Mouse (Mus musculus) splenic B cell, adult 2 months (primary cell): ENCODE measurements at regions not wholly inside any gene's neighbourhood (a gene's known extent, or its start where the extent isn't known, plus 50 kb on each side); places are given as distances from the start of the nearest gene placed in this dataset.

ENCODE experiments used
- DNase-seq: peaks from one replicate; pipeline ENCODE4 v3.0.0-alpha.2; 2011; ENCODE audit warnings: low read depth, low spot score
- H3K27me3 ChIP-seq: 2 replicates; pipeline ENCODE4 v1.6.1; 2012; ENCODE audit warnings: mild to moderate bottlenecking, low read length, moderate library complexity, mixed read lengths; ENCODE audit not compliant: control insufficient read depth, poor library complexity, insufficient read depth, severe bottlenecking
- H3K36me3 ChIP-seq: 2 replicates; pipeline ENCODE4 v1.6.1; 2012; ENCODE audit warnings: mild to moderate bottlenecking, low read length, moderate library complexity, mixed read lengths; ENCODE audit not compliant: control insufficient read depth, poor library complexity, insufficient read depth, severe bottlenecking

DNA sequence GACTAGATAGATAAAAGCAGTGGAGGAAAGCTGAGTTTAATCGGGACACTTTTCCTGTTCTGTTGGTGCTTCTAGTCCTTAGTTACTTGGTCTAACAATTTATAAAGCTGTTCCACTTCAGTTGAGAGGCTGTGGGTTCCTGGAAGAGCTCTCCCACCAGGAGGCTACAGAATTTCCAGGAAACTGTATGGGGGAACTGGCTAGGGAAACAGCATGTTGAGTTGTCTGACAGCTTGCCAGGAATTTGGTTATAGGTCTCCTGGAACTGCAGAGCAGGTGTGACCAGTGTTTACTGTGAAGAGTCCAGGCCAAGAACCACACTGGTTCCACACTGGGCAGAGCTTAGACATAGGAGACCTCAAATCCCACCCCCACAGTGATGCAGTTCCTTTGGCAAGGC, 65.0 kb upstream of the Pik3cg start:
- DNase-seq, result no peak
- Histone ChIP-seq H3K36me3 (no peaks in the 10 kb centered on the region), H3K27me3 (no peaks in the 10 kb centered on the region)

- Histone ChIP-seq H3K27me3 (no peaks in the 10 kb centered on the region), H3K36me3 (no peaks in the 10 kb centered on the region)
- no peak for DNase-seq
Measured at GRCm38 (mm10) chr12:32279861-32280260, 71.4 kb upstream of the Pik3cg start.

DNA sequence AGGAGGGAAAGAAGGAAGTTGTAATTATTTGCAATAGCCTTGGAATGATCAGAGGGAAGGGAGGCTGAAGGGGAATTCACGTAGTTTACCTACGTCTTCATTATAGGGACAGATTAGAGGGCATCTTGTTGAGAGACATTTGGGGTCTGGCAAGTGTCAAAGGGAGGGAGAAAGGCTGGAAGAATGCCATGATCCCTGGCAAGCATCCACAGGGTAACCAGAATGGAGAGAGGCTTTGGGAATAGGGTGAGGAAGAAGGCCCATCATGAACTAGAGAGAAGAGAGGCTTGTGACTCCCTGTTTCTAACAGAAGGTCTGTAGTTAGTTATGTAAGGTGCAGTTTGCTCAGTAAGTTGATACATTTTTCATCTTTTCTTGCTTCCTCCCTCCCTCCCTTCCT, 71.8 kb upstream of the Pik3cg start:
- Histone ChIP-seq H3K36me3 (no peaks in the 10 kb centered on the region), H3K27me3 (no peaks in the 10 kb centered on the region)
- no peak for DNase-seq

DNA sequence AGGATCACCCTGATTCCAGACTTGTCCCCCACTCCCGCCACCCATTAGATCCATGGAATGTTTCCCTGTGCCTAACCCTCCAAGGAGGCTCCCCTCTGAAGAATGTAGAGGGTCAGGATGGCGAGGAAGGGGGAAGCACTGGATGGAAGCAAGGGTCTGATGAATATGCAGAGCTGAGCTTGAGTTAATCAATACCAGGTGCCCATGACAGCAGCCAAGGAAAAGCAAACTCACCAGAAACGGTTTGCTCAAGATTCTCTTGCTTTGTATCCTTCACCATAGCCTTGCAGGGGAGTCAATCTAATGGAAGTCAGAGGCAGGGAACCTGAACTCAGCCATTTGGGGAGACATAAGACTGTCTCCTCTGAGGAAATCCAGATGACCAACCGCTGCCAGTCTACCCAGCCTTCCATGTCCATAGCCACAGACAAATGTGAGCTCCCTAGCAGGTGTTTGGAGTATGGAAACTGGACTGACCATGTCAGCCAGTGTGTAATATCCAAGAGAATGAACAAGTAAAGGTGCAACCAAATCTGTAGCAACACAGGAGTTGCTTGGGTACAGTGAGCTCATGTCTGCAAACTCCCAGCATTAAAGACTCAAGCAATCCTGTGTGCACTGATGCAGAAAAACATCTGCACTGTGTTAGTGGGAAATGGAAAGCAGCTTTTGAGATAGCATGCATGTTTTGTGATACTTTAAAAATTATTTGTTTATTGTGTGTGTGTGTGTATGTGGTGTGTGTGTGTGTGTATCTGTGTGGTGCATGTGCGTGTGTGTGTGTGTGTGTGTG, 74.1 kb upstream of the Pik3cg start:
- no peak for DNase-seq
- H3K36me3 ChIP-seq, result no peaks in the 10 kb centered on the region

GRCm38 (mm10) chr12:32285039-32285438, 76.6 kb upstream of the Pik3cg start:
- Histone ChIP-seq H3K27me3 (no peaks in the 10 kb centered on the region), H3K36me3 (no peaks in the 10 kb centered on the region)
- peak; percentile 26 for DNase-seq

More for the DNA sequence above, 74.1 kb upstream of the Pik3cg start:
- no peaks in the 10 kb centered on the region for H3K27me3 ChIP-seq

DNA sequence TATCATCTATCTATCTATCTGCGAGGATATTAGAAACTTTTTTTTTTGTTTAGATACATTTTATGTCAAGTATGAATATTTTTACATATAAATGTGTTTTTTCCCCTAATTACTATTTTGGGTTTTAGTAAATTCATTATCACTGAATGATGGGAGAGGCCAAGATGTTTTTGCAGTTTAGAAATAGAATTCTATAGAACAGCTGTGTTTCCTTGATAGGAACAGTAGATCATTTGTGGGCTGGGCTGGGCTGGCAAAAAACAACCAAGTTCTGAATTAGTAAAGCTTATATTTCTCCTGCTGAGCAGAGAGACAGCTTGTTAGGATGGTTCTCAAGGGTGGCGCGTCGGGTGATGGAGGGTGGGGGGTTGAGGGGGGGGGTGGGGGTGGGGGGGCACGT, 78.2 kb upstream of the Pik3cg start:
- H3K27me3 ChIP-seq, result no peaks in the 10 kb centered on the region
- DNase-seq, result no peak
- no peaks in the 10 kb centered on the region for H3K36me3 ChIP-seq

DNA sequence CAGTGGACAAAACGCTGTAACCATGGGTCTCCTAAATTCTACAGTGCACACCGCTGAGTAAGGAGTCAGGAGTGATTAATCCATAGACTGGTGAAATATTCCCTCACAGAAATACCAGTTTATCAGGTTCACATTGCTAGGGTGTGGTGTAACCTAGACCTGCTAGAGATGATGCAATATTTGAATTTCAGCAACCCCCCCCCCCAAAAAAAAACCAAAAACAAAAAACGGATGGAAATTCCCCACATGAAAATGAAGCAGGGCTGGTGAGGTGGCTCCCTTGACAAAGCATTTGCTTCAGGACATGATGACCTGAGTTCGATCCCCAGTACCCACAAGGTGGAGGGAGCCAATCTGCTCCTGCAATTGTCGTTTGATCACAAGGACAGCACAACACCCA, 82.7 kb upstream of the Pik3cg start:
- DNase-seq, result no peak
- no peaks in the 10 kb centered on the region for H3K27me3 ChIP-seq
- no peaks in the 10 kb centered on the region for H3K36me3 ChIP-seq

DNA sequence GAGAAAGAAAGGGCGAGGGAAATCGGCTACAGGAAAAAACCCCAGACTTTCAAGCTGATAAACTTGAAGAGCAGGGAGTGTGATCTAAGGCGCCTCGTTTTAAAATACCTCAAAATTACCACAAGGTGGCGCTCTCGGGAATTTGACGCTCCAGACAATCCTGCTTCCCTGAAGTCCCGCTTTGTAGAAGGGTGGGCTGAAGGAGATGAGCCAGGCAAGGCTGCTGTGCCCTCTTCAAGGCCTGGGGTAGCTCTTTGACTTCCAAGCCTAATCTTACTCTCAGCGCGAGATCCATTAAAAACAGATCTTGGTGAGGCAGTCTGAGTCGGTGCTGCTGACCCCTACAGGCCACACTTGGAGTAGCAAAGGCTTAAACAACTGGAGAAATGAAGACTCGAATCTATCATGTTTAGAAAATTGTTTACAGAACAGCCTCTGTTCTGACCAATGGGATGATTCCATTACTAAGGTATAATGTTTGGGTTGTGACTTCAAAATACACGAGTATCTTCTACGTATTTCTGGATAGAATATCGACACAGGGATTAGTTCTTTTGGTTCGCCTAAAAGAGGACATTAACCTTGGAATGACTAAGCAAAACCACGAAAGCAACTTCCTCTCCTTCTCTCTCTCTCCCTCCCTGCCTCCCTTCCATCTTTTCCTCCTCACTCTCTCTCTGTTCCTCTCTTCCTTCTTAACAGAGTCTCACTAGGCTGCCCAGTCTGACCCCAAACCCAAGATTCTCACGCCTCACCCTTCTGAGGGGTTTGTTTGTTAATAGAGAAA, 83.7 kb upstream of the Pik3cg start:
- no peaks in the 10 kb centered on the region for H3K27me3 ChIP-seq
- no peaks in the 10 kb centered on the region for H3K36me3 ChIP-seq
- DNase-seq, result peak; percentile 82

- Histone ChIP-seq H3K36me3 (no peaks in the 10 kb centered on the region), H3K27me3 (no peaks in the 10 kb centered on the region)
- DNase-seq, result peak; percentile 66
Measured at GRCm38 (mm10) chr12:32292749-32293128, 84.3 kb upstream of the Pik3cg start.

DNA sequence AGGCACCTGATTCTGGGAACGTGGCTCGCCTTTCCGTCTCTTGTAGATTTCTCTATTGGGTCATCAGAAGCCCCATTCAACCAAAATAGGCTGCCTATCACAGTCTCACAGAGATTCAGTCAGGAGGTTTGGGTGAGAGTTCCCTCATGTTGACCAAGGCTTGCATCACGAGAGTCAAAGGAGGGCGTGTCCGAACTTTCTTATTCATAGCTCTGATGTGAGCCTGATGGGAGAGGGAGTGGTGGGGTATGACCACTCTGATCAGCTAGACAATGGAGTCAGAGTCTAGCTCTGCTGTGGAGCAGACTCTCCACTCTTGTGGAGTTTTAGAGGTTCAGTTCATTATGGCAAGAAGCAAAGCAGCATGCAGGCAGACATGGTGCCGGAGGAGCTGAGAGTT, 81.1 kb upstream of the Ccdc71l start:
- no peaks in the 10 kb centered on the region for H3K36me3 ChIP-seq
- no peaks in the 10 kb centered on the region for H3K27me3 ChIP-seq
- no peak for DNase-seq

GRCm38 (mm10) chr12:32299714-32300113, 78.8 kb upstream of the Ccdc71l start:
- Histone ChIP-seq H3K36me3 (no peaks in the 10 kb centered on the region), H3K27me3 (no peaks in the 10 kb centered on the region)
- DNase-seq, result peak; percentile 24

- DNase-seq, result peak; percentile 60
- no peaks in the 10 kb centered on the region for H3K27me3 ChIP-seq
- H3K36me3 ChIP-seq, result no peaks in the 10 kb centered on the region
Measured at GRCm38 (mm10) chr12:32305736-32306135, 72.8 kb upstream of the Ccdc71l start.

DNA sequence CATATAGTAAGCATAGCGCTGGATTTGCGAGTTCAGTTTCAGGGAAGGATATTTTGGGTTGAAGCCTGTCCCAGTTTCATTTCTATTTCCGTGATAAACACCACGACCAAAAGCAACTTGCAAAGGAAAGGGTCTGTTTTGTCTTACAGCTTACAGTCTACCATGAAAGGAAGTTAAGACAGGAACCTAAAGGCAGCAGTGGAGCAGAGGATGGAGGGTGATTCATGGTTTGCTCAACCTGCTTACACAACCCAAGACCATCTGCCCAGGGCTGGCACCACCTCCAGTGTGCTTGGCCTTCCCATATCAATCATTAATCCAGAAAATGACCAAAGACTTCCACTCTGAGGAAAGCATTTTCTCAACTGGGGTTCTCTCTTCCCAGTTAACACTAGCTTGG, 72.2 kb upstream of the Ccdc71l start:
- DNase-seq, result peak; percentile 31
- Histone ChIP-seq H3K36me3 (no peaks in the 10 kb centered on the region), H3K27me3 (no peaks in the 10 kb centered on the region)

DNA sequence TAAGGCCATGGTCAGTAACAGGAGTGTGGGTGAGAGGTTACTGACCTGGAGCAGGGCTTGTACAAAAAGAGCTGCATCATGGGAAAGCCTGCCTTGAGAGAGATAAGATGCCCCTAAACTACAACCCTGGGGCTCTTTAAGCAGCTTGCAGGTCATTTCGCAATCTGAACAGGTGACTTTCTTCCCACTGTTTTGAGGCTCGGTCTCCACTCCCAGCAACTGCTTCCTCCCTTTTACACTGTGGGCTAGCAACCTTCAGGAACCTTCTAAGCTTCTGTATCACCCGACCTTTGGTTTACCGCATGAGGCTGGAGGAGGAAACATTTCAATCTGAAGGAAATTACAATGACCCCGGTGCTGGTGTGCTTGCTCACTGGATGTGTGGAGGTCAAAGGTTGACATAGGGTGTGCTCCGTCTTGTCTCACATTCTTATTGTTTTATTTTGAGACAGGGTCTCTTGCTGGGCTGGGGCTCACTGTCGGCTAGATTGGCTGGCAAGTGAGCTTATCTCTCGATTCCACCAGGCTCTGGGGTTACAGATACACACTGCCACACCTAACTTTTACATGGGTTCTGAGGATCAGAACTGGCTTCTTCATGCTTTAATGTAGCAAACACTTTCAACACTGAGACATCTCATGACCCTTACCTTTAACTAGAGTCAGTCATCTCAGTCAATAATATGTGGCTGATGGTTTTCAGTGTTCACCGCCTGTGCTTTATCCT, 71.1 kb upstream of the Ccdc71l start:
- no peaks in the 10 kb centered on the region for H3K27me3 ChIP-seq
- no peaks in the 10 kb centered on the region for H3K36me3 ChIP-seq
- DNase-seq, result no peak
